Mouse (Mus musculus) left cerebral cortex, adult 2 months (tissue): ENCODE data around the gene Nfic. TPM values are rescaled to one million over a fixed set of nuclear protein-coding genes. Genes with fewer than 3 reads are reported as not detected.
A peak's percentile ranks its signal among the peaks of the same experiment; 100 is the strongest.

Experiments used
- DNase-seq, 2 experiments: peaks; one replicate each; pipeline ENCODE4 v3.0.0; 2021 to 2022; ENCODE audit warnings: low spot score in 2 of 2, mixed read lengths in 1 of 2; ENCODE audit errors: extremely low spot score in 1 of 2
- H3K27ac ChIP-seq: fragments of 200-600 bp; 2 replicates; pipeline ENCODE4 v1.8.1; 2022
- H3K4me3 ChIP-seq: fragments of 200-600 bp; 2 replicates; pipeline ENCODE4 v1.8.1; 2022
- CTCF ChIP-seq: fragments of 200-600 bp; IDR thresholded peaks from 2 replicates; pipeline ENCODE4 v1.8.1; 2022; ENCODE audit warnings: antibody characterized with exemption, mild to moderate bottlenecking, moderate library complexity
- intact Hi-C: fragments of 180-260 bp; cut with DNase I; formaldehyde crosslinking; loops from one replicate; pipeline ENCODE4 v1.15.1; 2025
- total RNA-seq, 2 experiments: library from RNA; stranded (reverse); gene quantifications; 2 replicates each; pipeline ENCODE4 v1.2.3; 2021

Gene Nfic
- total RNA-seq, 2 experiments from 2014 or later = 93.4 to 94.9 TPM

DNA sequence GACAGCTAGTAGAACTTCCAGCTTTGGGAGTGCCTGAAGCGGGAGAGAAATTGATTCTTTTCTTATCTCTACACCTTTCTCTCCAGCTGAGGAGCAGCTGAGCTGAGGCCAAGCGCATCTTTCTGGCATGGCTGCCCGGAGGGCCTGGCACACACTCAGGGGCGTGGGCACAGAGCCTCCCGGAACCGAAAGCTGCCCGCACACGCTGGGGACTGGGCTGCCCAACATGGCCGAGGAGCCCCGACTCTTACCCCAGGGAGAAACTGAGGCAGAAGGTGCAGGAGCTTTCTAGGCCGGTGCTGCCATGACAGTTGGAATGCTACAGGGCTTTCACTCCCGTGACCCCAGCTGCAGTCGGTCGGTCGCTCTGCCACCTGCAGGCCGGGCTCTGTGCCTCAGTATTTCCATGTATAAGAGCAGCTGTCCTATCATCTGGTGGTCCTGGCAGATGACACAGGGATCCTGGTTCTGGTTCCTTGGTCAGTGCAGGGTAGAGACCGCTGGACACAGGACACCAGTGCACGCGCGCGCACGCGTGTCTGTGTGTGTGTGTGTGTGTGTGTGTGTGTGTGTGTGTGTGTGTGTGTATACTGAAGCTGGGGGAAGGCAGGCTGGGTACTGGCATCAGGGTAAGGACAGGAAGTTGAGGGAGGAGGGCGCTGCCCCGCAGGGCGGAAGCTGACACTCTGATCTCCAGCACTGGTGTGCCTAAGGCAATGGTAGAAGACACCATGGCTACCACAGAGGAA, 21.7 kb downstream of the Nfic start:
- H3K27ac ChIP-seq = peak overlapping the region; percentile 66
- intact Hi-C loops = no loop called here

DNA sequence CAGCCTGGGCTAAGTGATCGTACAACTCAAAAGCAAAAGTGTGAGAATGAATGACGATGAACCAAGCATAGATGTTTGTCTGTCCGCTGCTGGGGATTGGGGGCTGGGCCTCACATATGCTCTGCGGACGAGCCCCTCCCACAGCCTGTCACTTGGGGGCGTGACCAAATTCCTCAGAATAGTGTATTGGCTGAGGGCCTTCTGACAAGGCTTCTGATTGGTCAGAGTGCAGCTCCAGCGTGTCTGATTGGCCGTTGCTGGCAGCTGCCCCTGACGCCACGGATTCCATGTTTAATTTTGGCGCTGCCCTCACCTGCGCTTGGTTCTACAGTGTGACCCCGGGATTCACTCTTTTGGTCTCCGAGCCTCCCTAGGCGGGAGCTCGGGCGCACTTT, 22.6 kb downstream of the Nfic start:
- H3K27ac ChIP-seq = peak overlapping the region; percentile 66
- intact Hi-C loops = no loop called here
- no peak for TF ChIP-seq CTCF
- DNase-seq = peak; percentile 88 to 91
- peak overlapping the region; percentile 32 for H3K4me3 ChIP-seq

More for the DNA sequence above, 21.7 kb downstream of the Nfic start:
- peak; percentile 10 for TF ChIP-seq CTCF
- H3K4me3 ChIP-seq = no peak overlapping the region
- peak; percentile 11 to 17 for DNase-seq

DNA sequence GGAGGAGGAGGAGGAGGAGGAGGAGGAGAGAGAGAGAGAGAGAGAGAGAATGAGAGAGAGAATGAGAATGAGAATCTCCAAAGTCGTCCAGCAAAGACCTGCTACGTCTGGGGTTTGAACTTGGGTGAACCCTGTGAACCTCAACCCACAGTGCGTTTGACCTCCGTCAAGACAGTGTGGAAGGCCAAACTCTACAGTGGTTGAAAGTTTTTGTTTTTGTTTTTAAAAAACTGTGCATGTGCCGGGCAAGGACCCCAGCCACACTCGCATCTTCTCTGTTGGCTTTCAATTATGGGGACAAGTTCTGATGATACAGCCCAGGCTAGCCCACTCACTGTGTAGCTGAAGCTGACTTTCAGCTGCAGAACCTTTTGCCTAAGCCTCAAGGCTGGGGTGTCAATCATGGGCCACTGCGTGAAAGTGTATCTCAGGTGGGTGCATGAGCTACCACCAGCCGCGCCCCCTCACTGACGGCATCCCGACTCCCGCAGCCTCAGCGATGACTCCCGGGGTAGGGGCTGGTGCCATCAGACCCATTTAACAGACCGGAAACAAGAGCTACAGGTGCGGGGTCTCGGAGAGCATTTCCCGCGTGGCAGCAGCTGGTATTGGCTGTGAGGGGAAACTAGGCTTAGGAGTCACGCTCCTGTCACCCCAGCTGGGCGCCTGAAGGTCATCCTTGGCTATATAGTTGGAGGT, 23.1 kb downstream of the Nfic start:
- peak overlapping the region; percentile 29; the same call in 1 of the 2 replicates for H3K27ac ChIP-seq
- peak in 1 of 2 experiments; percentile 24 for DNase-seq
- TF ChIP-seq CTCF = peak; percentile 16
- intact Hi-C loops = no loop called here
- H3K4me3 ChIP-seq = peak overlapping the region; percentile 22

GRCm38 (mm10) chr10:81431526-81432168, 23.8 kb downstream of the Nfic start:
- H3K27ac ChIP-seq = peak overlapping the region; percentile 99
- peak; percentile 23 to 39 for DNase-seq
- no peak for TF ChIP-seq CTCF

GRCm38 (mm10) chr10:81430831-81431525, 24.5 kb downstream of the Nfic start:
- DNase-seq = peak; percentile 73 to 75
- H3K4me3 ChIP-seq = peak overlapping the region; percentile 80
- peak overlapping the region; percentile 99 for H3K27ac ChIP-seq
- no peak for TF ChIP-seq CTCF
- intact Hi-C loops = no loop called here

More at GRCm38 (mm10) chr10:81431526-81432168, 23.8 kb downstream of the Nfic start:
- H3K4me3 ChIP-seq = peak overlapping the region; percentile 80; the same call in 1 of the 2 replicates
- intact Hi-C loops = no loop called here

DNA sequence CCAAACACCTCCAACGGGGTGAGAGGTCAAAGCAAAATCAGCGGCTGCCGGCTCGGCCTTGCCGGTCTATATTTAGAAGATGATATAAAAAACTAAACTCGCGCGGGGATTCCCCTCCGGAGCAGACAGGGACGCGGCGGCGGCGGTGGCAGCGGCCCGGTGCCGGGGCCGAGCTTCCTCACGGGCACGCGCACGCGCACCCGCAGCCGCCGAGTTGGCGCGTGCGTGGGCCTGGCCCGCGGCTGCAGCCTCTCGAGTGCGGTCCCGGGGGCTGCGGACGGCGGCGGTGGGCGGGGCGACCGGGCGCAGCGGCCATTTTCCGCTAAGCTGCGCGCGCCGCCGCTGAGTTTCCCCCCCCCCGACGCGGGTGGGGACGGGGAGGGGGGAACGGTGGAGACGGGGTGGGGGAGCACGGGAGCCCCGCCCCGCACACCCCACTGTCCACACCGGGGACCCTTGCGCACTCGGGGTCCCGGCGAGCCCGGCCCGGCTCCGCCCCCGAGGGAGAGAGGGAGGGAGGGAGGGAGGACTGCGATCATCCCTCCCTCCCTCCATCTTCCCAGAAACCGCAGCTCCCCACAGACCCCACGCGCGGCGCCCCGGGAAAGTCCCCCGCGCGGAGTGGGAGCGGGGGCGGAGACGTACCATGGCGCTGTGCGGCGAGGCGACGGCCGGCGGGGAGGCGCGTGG, 25.1 kb downstream of the Nfic start:
- H3K4me3 ChIP-seq = peak overlapping the region; percentile 80
- no peak for TF ChIP-seq CTCF
- peak overlapping the region; percentile 99 for H3K27ac ChIP-seq
- DNase-seq = peak; percentile 86 to 87
- intact Hi-C loops = no loop called here

DNA sequence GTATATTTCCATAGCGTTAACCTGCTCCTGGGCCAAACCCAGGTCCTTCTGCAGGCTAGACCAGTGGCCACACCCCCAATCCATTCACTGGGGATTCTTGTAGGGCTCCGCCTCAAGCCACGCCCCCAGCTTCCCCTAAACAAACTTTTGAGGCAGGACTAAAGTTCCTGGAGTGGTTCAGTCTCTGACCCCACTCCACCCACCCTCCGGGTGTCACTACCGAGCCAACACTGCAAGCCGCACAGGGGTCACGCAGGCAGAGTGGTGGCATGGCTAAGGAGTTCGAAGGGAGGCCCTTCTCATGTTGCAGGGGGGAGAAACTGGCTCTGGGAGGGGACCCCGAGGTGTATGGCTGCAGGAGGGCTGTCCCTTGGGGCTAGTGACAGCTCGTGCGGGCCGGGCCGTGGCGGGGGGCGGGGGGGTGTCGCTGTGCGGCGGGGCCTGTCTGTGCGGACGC, 25.8 kb downstream of the Nfic start:
- peak; percentile 46 to 62 for DNase-seq
- TF ChIP-seq CTCF = no peak
- H3K4me3 ChIP-seq = peak overlapping the region; percentile 80
- peak overlapping the region; percentile 99 for H3K27ac ChIP-seq
- intact Hi-C loops = no loop called here

DNA sequence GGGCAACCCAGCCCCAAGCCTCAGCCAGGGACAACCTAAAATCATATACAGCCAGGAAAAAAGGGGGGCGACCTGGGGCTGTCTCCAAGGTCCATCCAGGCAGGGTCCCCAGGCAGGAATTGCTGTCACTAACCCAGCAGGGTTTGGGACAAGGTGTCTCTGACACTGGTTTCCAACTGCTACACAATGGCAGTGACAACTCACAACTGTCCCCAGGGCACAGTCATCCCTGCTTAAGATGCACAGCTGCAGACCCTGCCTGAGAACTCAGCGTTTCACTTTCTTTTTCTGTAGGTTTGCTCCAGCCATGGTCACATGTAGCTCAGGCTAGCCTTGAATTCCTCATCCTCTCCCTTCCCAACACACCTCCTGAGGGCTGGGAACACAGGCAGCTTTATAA, 26.3 kb downstream of the Nfic start:
- Histone ChIP-seq H3K4me3 (no peak overlapping the region; the same call in 1 of the 2 replicates), H3K27ac (no peak overlapping the region; the same call in 1 of the 2 replicates)
- TF ChIP-seq CTCF = no peak
- intact Hi-C loops = no loop called here
- no peak for DNase-seq

GRCm38 (mm10) chr10:81428507-81428870, 26.9 kb downstream of the Nfic start:
- no peak for TF ChIP-seq CTCF
- intact Hi-C loops = no loop called here
- no peak for DNase-seq
- Histone ChIP-seq H3K27ac (no peak overlapping the region), H3K4me3 (no peak overlapping the region)

DNA sequence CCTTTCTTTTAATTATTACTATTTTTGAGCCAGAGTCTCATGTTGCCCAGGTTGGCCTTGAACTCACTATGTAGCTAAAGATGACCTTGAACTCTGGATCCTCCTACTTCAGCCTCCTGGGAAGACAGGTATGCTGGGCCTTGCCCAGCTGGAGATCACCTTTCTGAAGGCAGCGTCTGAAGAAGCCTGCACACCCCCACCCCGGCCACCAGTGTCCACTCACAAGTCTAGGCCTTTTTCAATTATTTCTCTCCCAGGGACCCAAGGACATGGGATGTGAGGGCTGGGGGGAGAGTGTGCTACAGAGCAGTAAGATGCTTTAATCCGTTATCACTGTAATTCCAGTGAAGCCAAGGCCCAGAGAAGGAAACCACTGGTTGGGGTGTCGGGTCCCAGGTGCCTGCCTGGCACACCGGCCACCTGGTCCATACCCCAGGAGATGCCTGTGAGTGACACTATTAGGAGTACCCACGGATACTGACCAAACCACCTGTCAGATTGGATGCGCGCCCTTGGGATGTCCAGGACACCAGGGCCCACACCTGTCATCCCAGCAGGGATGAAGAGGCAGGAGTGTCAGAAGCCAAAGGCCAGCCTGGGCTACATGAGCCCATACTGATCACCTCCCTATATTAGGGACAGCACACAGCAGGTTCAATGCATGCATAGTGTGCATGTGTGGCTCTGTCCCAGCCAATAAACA, 27.5 kb downstream of the Nfic start:
- intact Hi-C loops = loop anchor here (2.0 kb wide), 1 partner anchor 15 kb away; no protein-coding TSS in a partner anchor
- TF ChIP-seq CTCF = no peak
- peak; percentile 10 to 11 for DNase-seq
- Histone ChIP-seq H3K27ac (no peak overlapping the region; the same call in 1 of the 2 replicates), H3K4me3 (no peak overlapping the region)
